Mouse (Mus musculus) embryonic stem cell, embryonic (primary cell): Measurements from ENCODE around the gene Mia.

Source experiments
- CTCF ChIA-PET, 4 experiments: fragments of 300-600 bp in 2 of 4; fragments of 350-600 bp in 2 of 4; sonication (Branson Sonifier 250); formaldehyde crosslinking; loops; one replicate each; lab custom pipeline; 2022; ENCODE audit warnings: inconsistent platforms in 2 of 4; lab: Charles Lee
- POLR2A ChIA-PET, 4 experiments: fragments of 300-600 bp in 2 of 4; fragments of 350-600 bp in 2 of 4; sonication (Branson Sonifier 250); formaldehyde crosslinking; loops; one replicate each; lab custom pipeline; 2022; ENCODE audit warnings: antibody characterized with exemption in 4 of 4, inconsistent platforms in 1 of 4; lab: Charles Lee

Mia gene

DNA sequence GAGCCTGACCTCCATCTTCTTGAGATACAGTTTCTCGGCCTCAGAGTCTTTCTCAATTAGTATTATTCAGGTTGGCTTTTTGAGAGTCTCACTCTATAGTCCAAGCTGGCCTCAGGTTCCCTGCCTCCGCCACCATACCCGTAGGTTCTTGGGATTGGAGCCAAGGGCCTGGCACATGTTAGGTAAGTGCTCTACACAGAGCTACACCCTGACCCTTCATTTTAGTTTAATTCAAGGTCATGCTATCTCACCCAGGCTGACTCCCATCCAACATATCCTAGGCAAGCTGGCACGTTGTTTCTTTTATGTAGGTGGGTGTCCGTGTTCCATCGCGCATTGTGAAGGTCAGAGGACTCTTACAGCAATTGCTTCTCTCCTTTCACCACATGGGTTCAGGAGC, 6.1 kb downstream of the Mia start:
- CTCF ChIA-PET: interaction anchor here in 1 of 4 experiments (2.4 kb wide), 1 partner anchor 15 kb away, joined by 10 read pairs; no protein-coding TSS in a partner anchor
- POLR2A ChIA-PET: interaction anchor here in 2 of 4 experiments (0.7 to 4.8 kb wide), 22 partner anchors 8 to 425 kb away, joined by 3 to 33 read pairs (median 12); partner anchors contain the start of genes BC024978 (in 2 of the 2), Egln2 (in 2 of the 2) and Snrpa (in 2 of the 2)

- ChIA-PET CTCF (interaction anchor here in 2 of 4 experiments (0.5 to 2.4 kb wide), 3 partner anchors 10 to 15 kb away, joined by 3 to 10 read pairs (median 3); no protein-coding TSS in a partner anchor), POLR2A (interaction anchor here in 3 of 4 experiments (0.7 to 4.8 kb wide), 26 partner anchors 8 to 425 kb away, joined by 3 to 33 read pairs (median 6); partner anchors contain the start of genes BC024978 (in 2 of the 3), Egln2 (in 2 of the 3), Snrpa (in 2 of the 3) and Coq8b (in 1 of the 3))
These were observed 6.5 kb downstream of the Mia start for GRCm38 (mm10) chr7:27174496-27174895.

GRCm38 (mm10) chr7:27170981-27171380, 10.0 kb downstream of the Mia start:
- CTCF ChIA-PET: no interaction called here

DNA sequence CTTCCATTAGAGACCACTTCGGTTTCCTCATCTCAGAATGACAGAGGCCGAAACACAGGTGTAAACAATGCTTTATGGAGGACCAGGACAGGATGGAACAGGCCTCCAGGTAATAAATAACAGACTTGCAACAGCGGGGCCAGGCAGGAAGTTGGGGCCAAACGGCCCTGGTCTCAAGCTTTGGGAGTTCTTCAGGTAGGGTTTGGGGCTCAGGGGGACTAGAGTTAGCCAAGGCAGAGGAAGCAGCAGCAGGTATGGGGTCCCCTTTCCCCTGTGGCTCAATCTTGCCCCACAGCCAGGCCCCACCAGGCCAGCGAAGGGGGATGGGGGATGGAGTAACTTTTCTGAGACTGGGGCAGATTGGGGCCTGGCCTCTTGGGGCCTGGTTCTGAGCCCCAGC, 12.6 kb downstream of the Mia start:
- ChIA-PET POLR2A (interaction anchor here in 3 of 4 experiments (1.0 to 4.7 kb wide), 13 partner anchors 8 to 193 kb away, joined by 3 to 92 read pairs (median 23); partner anchors contain the start of genes BC024978 (in 2 of the 3), Gm21983 (in 2 of the 3), Rab4b (in 2 of the 3) and Snrpa (in 2 of the 3)), CTCF (interaction anchor here in 1 of 4 experiments (0.9 kb wide), 1 partner anchor 64 kb away, joined by 3 read pairs; the partner anchor contains the start of gene Coq8b)

More at GRCm38 (mm10) chr7:27170981-27171380, 10.0 kb downstream of the Mia start:
- POLR2A ChIA-PET: interaction anchor here in 2 of 4 experiments (1.1 to 2.0 kb wide), 3 partner anchors 11 to 16 kb away, joined by 3 to 4 read pairs (median 4); no protein-coding TSS in a partner anchor

GRCm38 (mm10) chr7:27167475-27168094, 13.4 kb downstream of the Mia start:
- ChIA-PET POLR2A (interaction anchor here in 3 of 4 experiments (0.7 to 4.7 kb wide), 48 partner anchors 7 to 424 kb away, joined by 3 to 92 read pairs (median 6); partner anchors contain the start of genes BC024978 (in 3 of the 3), Coq8b (in 3 of the 3), Rab4b (in 3 of the 3) and Snrpa (in 3 of the 3)), CTCF (interaction anchor here in 2 of 4 experiments (1.2 to 1.4 kb wide), 4 partner anchors 11 to 118 kb away, joined by 3 to 14 read pairs (median 6); partner anchors contain the start of gene Rab4b (in 1 of the 2))

DNA sequence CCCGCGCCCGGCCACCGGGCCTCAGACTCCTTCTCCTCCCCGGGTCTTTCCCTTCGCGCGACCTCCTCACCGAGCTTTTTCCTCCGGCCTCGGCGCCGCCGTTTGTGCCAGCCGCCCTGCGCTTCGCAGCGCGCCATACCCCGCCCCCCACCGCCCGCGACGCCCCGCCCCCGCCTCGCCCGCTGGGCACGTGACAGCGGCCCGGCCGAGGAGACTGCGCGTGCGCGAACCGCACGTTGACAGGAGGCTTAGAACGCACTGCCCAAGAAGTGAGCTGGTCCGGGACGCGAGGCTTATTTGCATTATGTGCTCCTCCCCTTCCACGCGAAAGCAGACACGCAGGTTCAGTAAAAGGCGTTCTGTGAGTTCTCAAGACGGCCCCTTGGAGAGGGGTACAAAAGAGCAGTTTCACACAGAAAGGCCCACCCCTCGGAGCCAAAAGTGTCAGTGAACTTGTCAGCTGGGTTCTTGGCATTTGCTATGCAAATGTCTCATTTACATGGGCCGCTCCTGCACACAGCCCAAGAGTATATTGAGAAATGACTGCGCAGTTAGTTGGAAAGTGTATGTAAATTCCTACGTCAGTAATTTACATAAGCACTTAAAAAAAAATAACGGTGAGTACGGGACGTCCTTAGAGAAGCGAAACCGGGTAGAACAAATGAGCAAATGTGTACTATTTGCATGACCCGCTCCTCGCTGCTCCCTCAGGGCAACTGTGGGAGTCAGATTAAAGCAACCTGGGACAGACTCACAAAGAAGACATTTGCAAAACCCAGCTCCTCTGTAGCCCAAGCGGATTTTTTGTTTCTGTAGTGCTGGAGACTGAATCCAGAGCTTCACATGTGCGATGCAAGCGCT, 14.1 kb downstream of the Mia start, which contains the start of gene Egln2:
TSS of gene Egln2 (minus strand) at position 189 of the 861 bp plus-strand sequence.
- POLR2A ChIA-PET: interaction anchor here (0.6 to 4.7 kb wide), 64 partner anchors 8 to 954 kb away, joined by 3 to 92 read pairs (median 5); partner anchors contain the start of genes BC024978 (in 3 of the 4), Coq8b (in 3 of the 4), Rab4b (in 3 of the 4) and Snrpa (in 3 of the 4)
- CTCF ChIA-PET: interaction anchor here in 3 of 4 experiments (0.6 to 1.4 kb wide), 12 partner anchors 12 to 397 kb away, joined by 3 to 14 read pairs (median 4); partner anchors contain the start of genes Coq8b (in 2 of the 3), BC024978 (in 1 of the 3), Rab4b (in 1 of the 3) and Snrpa (in 1 of the 3)

GRCm38 (mm10) chr7:27166229-27166613, 14.7 kb downstream of the Mia start:
- POLR2A ChIA-PET: interaction anchor here (0.9 to 4.7 kb wide), 45 partner anchors 9 to 426 kb away, joined by 3 to 92 read pairs (median 6); partner anchors contain the start of genes BC024978 (in 3 of the 4), Coq8b (in 3 of the 4), Rab4b (in 3 of the 4) and Snrpa (in 3 of the 4)
- CTCF ChIA-PET: interaction anchor here in 3 of 4 experiments (0.6 to 1.4 kb wide), 10 partner anchors 13 to 396 kb away, joined by 3 to 14 read pairs (median 4); partner anchors contain the start of genes BC024978 (in 1 of the 3), Coq8b (in 1 of the 3), Rab4b (in 1 of the 3) and Snrpa (in 1 of the 3)

DNA sequence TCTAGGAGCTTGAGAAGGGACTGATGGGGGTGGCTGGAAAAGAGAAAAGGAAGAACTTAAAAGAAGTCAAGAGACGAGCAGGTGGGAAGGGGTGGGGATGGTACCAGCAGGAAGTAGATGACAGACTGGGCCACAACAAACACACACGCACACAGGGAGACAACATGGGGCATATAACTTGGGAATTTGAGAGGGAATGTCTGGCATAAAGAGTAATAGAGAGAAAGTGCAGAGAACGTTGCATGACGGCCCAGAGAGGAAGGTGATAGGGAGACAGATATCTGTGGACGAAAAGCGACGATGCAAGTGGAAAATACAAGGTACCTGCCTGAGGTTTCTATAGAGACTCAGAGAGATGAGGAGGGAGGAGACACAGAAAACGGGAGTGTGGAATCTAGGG, 15.3 kb downstream of the Mia start:
- POLR2A ChIA-PET: interaction anchor here in 2 of 4 experiments (0.6 to 4.7 kb wide), 12 partner anchors 8 to 160 kb away, joined by 3 to 87 read pairs (median 6); partner anchors contain the start of genes Rab4b (in 2 of the 2), BC024978 (in 1 of the 2), Coq8b (in 1 of the 2) and Gm21983 (in 1 of the 2)
- CTCF ChIA-PET: interaction anchor here in 1 of 4 experiments (0.6 kb wide), 1 partner anchor 116 kb away, joined by 3 read pairs; no protein-coding TSS in a partner anchor

GRCm38 (mm10) chr7:27165007-27165655, 15.8 kb downstream of the Mia start:
- CTCF ChIA-PET: interaction anchor here in 1 of 4 experiments (0.6 kb wide), 1 partner anchor 117 kb away, joined by 3 read pairs; no protein-coding TSS in a partner anchor
- POLR2A ChIA-PET: interaction anchor here in 2 of 4 experiments (0.6 to 4.7 kb wide), 13 partner anchors 8 to 161 kb away, joined by 3 to 87 read pairs (median 6); partner anchors contain the start of genes Rab4b (in 2 of the 2), Snrpa (in 2 of the 2), BC024978 (in 1 of the 2) and Coq8b (in 1 of the 2)

DNA sequence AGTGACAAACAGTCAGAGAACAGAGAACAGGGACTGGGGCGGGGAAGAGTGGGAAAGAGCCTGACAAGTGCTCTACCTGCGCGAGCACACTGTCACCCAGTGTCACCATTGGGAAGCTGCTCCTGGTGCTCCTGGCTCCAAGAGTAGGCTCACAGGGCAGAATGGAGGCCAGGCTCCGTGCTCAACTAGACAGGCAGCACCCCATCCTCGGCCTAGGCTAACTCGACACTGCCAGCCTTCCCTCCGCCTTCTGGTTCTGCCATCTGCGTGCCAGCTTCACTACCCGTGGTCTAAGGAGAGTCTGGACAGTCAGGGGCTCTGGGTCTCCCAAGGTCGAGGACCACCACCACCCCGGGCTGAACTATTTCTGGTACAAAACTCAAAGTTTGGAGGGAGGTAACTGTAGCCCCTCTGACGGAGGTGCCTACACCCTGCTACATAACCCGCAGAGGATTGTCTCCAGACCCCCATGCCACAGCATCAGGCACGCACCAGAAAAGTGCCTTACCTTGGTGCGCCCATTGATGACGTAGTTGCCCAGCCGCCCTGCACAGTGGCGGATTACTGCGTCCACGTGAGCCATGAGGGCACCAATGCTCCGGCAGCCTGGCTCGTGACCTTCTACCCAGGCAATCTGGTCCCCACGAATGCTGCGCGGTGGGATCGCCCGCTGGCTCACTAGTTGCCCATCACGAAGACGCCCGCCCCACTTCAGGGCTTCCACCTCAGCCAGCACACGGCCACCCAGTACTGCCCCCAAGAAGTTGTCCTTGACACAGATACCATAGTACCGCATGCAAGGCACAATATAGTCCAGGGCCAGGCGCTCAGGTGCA, 16.6 kb downstream of the Mia start:
- CTCF ChIA-PET: interaction anchor here in 1 of 4 experiments (0.6 kb wide), 1 partner anchor 40 kb away, joined by 3 read pairs; no protein-coding TSS in a partner anchor
- POLR2A ChIA-PET: interaction anchor here in 2 of 4 experiments (0.8 to 7.2 kb wide), 15 partner anchors 9 to 94 kb away, joined by 3 to 107 read pairs (median 8); partner anchors contain the start of genes BC024978 (in 2 of the 2), Coq8b (in 2 of the 2), Gm21983 (in 2 of the 2) and Mia (in 2 of the 2)

GRCm38 (mm10) chr7:27163450-27163805, 17.5 kb downstream of the Mia start:
- ChIA-PET POLR2A (interaction anchor here in 2 of 4 experiments (0.7 to 7.2 kb wide), 16 partner anchors 8 to 328 kb away, joined by 3 to 107 read pairs (median 8); partner anchors contain the start of genes BC024978 (in 2 of the 2), Gm21983 (in 2 of the 2), Mia (in 2 of the 2) and Rab4b (in 2 of the 2)), CTCF (interaction anchor here in 1 of 4 experiments (1.1 to 1.4 kb wide), 2 partner anchors 122 to 139 kb away, joined by 3 read pairs; no protein-coding TSS in a partner anchor)

DNA sequence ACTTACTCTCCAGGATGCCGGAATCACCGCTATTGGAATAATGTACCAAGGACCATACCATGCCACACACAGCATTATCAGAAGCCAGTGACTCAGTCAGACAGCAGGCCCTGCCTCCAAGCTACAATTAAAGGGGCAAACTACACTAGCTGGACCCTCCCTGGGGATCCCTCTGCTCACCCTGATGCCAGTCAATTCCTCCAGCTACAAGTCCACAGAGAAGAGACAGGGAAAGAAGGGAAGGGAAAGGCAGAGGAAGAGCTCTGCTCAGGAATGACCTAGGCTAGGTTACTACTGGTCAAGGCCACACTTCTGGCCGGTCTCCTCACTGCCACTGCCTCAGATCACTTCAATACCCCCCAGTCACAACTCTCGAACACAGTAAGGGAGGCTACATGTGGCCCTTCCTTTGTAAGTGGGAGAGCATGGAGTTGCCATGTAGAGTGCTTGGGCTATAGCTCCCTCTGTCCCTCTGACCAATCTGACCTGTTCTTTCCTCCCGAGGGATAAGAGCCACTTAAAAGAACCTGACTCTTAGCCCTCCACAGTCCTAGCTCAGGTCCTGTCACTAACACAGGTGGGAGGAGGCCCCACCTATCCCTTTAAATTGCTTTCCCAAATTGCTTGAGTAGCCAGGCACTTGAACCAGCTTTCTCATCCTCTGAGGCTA, 18.0 kb downstream of the Mia start:
- POLR2A ChIA-PET: interaction anchor here in 3 of 4 experiments (0.6 to 7.2 kb wide), 18 partner anchors 7 to 328 kb away, joined by 3 to 107 read pairs (median 8); partner anchors contain the start of genes BC024978 (in 2 of the 3), Gm21983 (in 2 of the 3), Mia (in 2 of the 3) and Rab4b (in 2 of the 3)
- CTCF ChIA-PET: interaction anchor here in 1 of 4 experiments (1.1 to 1.4 kb wide), 2 partner anchors 123 to 139 kb away, joined by 3 read pairs; no protein-coding TSS in a partner anchor

DNA sequence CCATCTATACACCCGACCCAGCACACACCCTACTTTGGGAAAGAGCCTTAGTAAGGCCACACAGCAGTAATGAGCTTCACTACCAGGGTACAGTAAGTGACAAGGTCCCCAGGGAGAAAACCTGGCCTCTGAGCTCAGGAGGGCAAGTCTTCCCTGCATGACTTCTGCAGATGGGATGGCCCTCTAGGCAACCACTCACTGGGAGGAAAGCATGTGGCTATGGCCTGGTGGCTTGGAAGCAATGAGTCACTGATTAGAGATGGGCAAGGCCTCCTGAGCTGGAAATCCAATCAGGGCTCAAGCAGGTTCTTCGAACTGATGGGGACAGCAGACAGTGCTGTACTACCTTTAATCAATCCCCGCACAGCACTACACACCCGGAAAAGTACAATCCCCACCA, 19.2 kb downstream of the Mia start:
- POLR2A ChIA-PET: interaction anchor here in 3 of 4 experiments (0.5 to 7.2 kb wide), 16 partner anchors 12 to 527 kb away, joined by 3 to 107 read pairs (median 18); partner anchors contain the start of genes BC024978 (in 2 of the 3), Gm21983 (in 2 of the 3), Mia (in 2 of the 3) and Rab4b (in 2 of the 3)
- CTCF ChIA-PET: interaction anchor here in 2 of 4 experiments (0.7 to 0.9 kb wide), 2 partner anchors 72 to 169 kb away, joined by 3 read pairs; no protein-coding TSS in a partner anchor

DNA sequence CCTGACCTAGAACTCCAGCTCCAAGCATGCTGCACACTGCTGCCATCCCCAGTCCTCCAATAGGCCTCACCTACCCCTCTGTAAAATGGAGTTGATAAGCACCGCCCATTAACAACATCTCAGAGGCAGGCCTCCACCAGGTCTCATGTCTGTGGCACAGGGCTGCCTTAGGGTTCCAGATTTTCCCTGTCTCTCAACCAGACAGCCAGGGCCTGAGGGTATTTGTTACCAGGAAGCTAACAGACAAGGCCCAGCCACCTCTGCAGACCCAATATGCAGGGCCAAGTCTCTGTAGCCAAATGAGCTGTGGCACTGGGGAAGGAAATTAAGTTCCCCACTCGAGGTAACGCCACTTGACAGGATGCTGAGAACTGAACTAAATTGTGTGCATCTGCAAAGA, 20.0 kb downstream of the Mia start:
- CTCF ChIA-PET: interaction anchor here in 2 of 4 experiments (0.7 to 2.7 kb wide), 12 partner anchors 18 to 279 kb away, joined by 3 to 54 read pairs (median 5); partner anchors contain the start of genes Gm21983 (in 1 of the 2), Itpkc (in 1 of the 2) and Rab4b (in 1 of the 2)
- POLR2A ChIA-PET: interaction anchor here in 3 of 4 experiments (0.8 to 7.2 kb wide), 28 partner anchors 12 to 528 kb away, joined by 3 to 107 read pairs (median 8); partner anchors contain the start of genes Rab4b (in 3 of the 3), BC024978 (in 2 of the 3), Coq8b (in 2 of the 3) and Gm21983 (in 2 of the 3)
